Mouse (Mus musculus) liver, embryonic 16.5 days (tissue): ENCODE data around the gene Kcnh5. TPM values are rescaled to one million over a fixed set of nuclear protein-coding genes. Genes with fewer than 3 reads are reported as not detected.

ENCODE experiments used
- ATAC-seq: fragments of 200-750 bp; cut with Nextera tagmentation; 2 replicates; pipeline ENCODE4 v1.8.0; 2017; ENCODE audit warnings: low read depth, mild to moderate bottlenecking, moderate number of reproducible peaks, moderate library complexity
- H3K27ac ChIP-seq: fragments of 300-500 bp; sonication (generic); 2 replicates; pipeline ENCODE4 v1.5.1; 2014; ENCODE audit warnings: mild to moderate bottlenecking, low read length
- H3K27me3 ChIP-seq: fragments of 300-500 bp; sonication (generic); 2 replicates; pipeline ENCODE4 v1.6.1; 2014; ENCODE audit warnings: low read depth, low read length, mixed read lengths; ENCODE audit not compliant: control insufficient read depth, insufficient read depth
- H3K36me3 ChIP-seq: fragments of 300-500 bp; sonication (generic); 2 replicates; pipeline ENCODE4 v1.6.1; 2014; ENCODE audit warnings: mild to moderate bottlenecking; ENCODE audit not compliant: control insufficient read depth, insufficient read depth
- H3K4me1 ChIP-seq: fragments of 300-500 bp; sonication (generic); 2 replicates; pipeline ENCODE4 v1.6.1; 2014; ENCODE audit warnings: low read depth, low read length, mixed read lengths; ENCODE audit not compliant: control insufficient read depth
- H3K4me2 ChIP-seq: fragments of 300-500 bp; sonication (generic); 2 replicates; pipeline ENCODE4 v1.6.1; 2014; ENCODE audit warnings: low read depth, low read length, mixed read lengths
- H3K4me3 ChIP-seq: fragments of 300-500 bp; sonication (generic); 2 replicates; pipeline ENCODE4 v1.5.1; 2014; ENCODE audit warnings: low read depth, mild to moderate bottlenecking, low read length
- H3K9ac ChIP-seq: fragments of 300-500 bp; sonication (generic); 2 replicates; pipeline ENCODE4 v1.6.1; 2014; ENCODE audit warnings: low read depth, low read length
- H3K9me3 ChIP-seq: fragments of 300-500 bp; sonication (generic); replicated peaks from 2 replicates; pipeline ENCODE4 v1.6.1; 2016; ENCODE audit warnings: low read length; ENCODE audit not compliant: control insufficient read depth
- WGBS: fragments of 180-500 bp; shearing (Covaris S2); extraction: QIAGEN DNeasy Blood & Tissue Kit; methylation state at CpG from one replicate; pipeline ENCODE4 v1.1.7; 2014; ENCODE audit not compliant: insufficient replicate concordance; 5-methylcytosine and 5-hydroxymethylcytosine counted together
- polyA plus RNA-seq: library from polyadenylated mRNA; unstranded; fragments of >200 nt; fragmentation: Nextera tagmentation; extraction: Ambion mirVana; gene quantifications from 2 replicates; pipeline ENCODE4 v1.2.1, GENCODE M21; 2015

Kcnh5 gene
- polyA plus RNA-seq, 1 experiment from 2014 or later: not detected

GRCm38 (mm10) chr12:74848611-74849347 lies 328.4 kb downstream of the Kcnh5 start:
- H3K4me3 ChIP-seq: no peak overlapping the region
- H3K4me2 ChIP-seq: no peak overlapping the region
- H3K27ac ChIP-seq: no peak overlapping the region
- no peaks in the 10 kb centered on the region for H3K9me3 ChIP-seq
- no peaks in the 10 kb centered on the region for H3K27me3 ChIP-seq
- WGBS: 68% methylated on average over 12 of the region's 12 CpGs
- ATAC-seq: no peak
- H3K36me3 ChIP-seq: no peaks in the 10 kb centered on the region
- no peak overlapping the region for H3K9ac ChIP-seq
- H3K4me1 ChIP-seq: no peaks in the 10 kb centered on the region

Other genes starting within 250 kb of the Kcnh5 start
- 6.6 and 6.9 TPM in 2 replicates for gene Rhoj, start 131.0 kb upstream of the Kcnh5 start, polyA plus RNA-seq
- gene Gphb5, start 239.4 kb upstream of the Kcnh5 start, polyA plus RNA-seq: not detected in 2 replicates